Mouse (Mus musculus): ENCODE measurements around the gene Sarm1. TPM values are rescaled to one million over a fixed set of nuclear protein-coding genes. Genes with fewer than 3 reads are reported as not detected.

Sarm1 gene
- polyA plus RNA-seq, 1 experiment from 2014 or later = 6.0 TPM

DNA sequence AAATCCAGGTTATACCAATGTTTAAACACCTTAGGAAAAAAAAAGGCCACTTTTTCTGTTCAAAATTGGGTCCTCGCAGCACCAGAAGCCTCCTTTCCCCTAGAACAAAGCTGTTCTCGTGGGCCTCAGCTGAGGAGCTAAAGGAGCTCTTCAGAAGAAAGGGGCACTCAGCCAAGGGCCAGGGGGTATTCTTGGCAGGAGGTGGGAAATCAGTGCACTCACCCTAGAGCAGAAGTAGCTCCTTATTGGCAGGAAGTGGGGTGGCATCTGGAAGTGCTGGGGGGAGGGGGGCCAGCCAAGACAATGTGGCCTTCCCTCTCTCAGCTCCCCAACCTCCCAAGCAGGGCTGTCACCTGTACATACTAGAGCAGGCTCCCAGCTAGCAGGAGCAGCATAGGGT is 27.3 kb upstream of the Sarm1 start:
- no peak for DNase-seq (ENCODE audit: low spot score)
- no peak overlapping the region for H3K4me3 ChIP-seq
- no peaks in the 10 kb centered on the region for H3K27me3 ChIP-seq (replicated peaks; ENCODE audit: low read depth, poor library complexity, severe bottlenecking)
- H3K4me1 ChIP-seq = no peaks in the 10 kb centered on the region
- H3K9me3 ChIP-seq = no peaks in the 10 kb centered on the region
- WGBS = 91% methylated on average over 2 of the region's 2 CpGs
- H3K36me3 ChIP-seq (replicated peaks) = peaks cover 100% of the 10 kb centered on the region
- no peak overlapping the region for H3K27ac ChIP-seq (replicated peaks)

DNA sequence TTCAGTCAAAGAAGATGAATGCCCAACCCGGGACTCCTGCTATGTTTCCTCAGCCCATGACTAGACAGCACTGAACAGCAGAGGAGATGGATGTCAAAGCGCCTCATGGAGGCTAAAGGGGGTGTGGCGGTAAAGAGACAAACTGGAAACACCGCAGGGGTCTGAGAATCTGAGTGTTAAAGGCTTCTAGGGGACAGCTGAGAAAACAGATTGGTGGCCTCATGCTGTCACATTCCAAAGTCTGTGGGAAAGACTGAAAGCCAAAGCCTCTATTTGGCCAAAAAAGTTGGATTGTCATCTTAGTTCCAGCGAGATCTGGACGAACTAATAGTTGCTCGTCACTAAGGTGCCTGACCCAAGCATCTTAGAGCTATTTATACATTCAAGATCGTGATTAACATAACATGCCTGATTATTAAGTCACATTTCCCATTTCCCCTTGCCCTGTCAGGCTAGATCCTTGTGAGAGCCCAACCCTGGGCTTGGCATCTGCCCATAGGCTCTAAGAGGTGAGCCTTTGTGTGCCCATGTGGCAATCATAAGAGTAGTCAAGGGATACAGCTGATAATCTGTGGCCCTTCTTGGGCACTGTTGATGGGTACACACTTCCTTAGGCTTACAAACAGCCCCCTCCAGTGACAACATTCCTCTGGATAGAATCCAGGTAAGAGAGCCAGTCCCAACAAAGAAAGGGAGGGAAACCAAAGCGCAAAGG is 25.8 kb upstream of the Sarm1 start:
- Histone ChIP-seq H3K36me3 (replicated peaks) (peaks cover 100% of the 10 kb centered on the region), H3K9me3 (no peaks in the 10 kb centered on the region), H3K27me3 (replicated peaks; ENCODE audit: low read depth, poor library complexity, severe bottlenecking) (no peaks in the 10 kb centered on the region), H3K27ac (replicated peaks) (no peak overlapping the region), H3K4me3 (no peak overlapping the region), H3K4me1 (no peaks in the 10 kb centered on the region)
- WGBS = 84% methylated on average over 9 of the region's 9 CpGs
- no peak for DNase-seq (ENCODE audit: low spot score)

DNA sequence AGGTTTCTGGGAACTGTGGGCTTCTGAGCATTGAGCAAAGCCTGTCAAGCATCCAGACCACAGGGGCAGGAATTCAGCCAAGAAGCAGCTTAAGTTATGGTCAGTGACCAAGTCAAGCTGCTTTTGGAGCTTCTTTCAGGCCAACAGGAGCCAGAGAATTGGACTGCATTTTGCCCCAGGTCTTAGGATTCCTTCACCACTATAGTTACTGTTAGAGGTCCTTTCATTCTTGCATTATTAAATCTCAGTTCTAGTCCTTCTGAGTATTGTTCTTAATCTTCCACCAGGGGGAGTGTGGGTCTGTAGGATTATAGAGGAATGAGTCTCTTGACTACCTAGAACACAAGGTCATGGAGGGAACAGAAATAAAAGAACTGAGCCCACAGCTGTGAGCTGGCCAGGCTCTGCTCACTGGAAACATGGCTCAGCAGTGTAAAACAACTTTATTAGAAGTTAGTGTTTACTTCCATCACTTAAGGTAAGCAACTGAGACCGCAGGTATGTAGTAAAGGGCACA is 25.0 kb upstream of the Sarm1 start:
- H3K27me3 ChIP-seq (replicated peaks; ENCODE audit: low read depth, poor library complexity, severe bottlenecking) = no peaks in the 10 kb centered on the region
- H3K4me3 ChIP-seq = no peak overlapping the region
- no peak for DNase-seq (ENCODE audit: low spot score)
- no peaks in the 10 kb centered on the region for H3K4me1 ChIP-seq
- WGBS = 90% methylated on average over 1 of the region's 1 CpGs
- no peaks in the 10 kb centered on the region for H3K9me3 ChIP-seq
- no peak overlapping the region for H3K27ac ChIP-seq (replicated peaks)
- peaks cover 100% of the 10 kb centered on the region for H3K36me3 ChIP-seq (replicated peaks)

DNA sequence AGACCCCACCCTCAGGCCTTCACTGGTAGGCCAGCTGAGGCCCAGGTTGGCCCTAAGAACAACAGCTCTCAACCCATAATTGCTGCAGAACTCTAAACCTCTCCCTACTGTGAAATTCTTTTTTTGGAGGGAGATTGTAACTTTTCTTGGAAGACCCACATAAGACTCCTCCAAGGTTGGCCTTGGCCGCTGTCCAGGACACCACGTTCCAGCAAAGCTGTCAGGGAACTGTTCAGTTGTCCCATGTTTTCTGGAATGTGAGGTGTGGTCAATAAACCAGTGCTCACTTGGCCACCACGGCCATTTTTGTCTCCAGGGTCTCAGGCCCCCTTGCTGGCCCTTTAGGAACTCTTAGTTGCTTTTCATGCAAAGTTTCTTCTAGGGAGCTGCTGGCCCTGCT is 24.3 kb upstream of the Sarm1 start:
- no peak for DNase-seq (ENCODE audit: low spot score)
- WGBS = 96% methylated on average over 3 of the region's 3 CpGs
- Histone ChIP-seq H3K4me3 (no peak overlapping the region), H3K9me3 (no peaks in the 10 kb centered on the region), H3K4me1 (no peaks in the 10 kb centered on the region), H3K27ac (replicated peaks) (no peak overlapping the region), H3K27me3 (replicated peaks; ENCODE audit: low read depth, poor library complexity, severe bottlenecking) (no peaks in the 10 kb centered on the region), H3K36me3 (replicated peaks) (peaks cover 97% of the 10 kb centered on the region)

DNA sequence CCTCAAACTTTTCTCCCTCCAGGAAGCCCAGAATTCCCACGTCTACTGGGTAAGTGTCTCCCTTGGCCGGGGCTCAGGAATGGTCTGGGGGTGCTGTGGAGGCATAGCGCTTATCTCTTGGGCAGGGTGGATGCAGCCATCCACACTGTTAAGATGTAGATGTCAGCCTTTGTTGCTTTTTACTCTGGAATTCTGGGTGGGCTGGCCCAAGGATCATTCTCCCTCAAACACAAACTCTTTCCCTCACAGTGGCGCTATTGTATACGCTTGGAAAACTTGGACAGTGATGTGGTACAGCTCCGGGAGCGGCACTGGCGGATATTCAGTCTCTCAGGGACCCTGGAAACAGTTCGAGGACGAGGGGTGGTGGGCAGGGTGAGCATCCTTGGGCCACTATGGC is 21.4 kb upstream of the Sarm1 start:
- Histone ChIP-seq H3K36me3 (replicated peaks) (peaks cover 97% of the 10 kb centered on the region), H3K27ac (replicated peaks) (no peak overlapping the region), H3K27me3 (replicated peaks; ENCODE audit: low read depth, poor library complexity, severe bottlenecking) (no peaks in the 10 kb centered on the region), H3K4me3 (no peak overlapping the region), H3K4me1 (0 out of 2 replicates have a peak, but pooled peaks cover under 1% of the 10 kb centered on the region), H3K9me3 (no peaks in the 10 kb centered on the region)
- no peak for DNase-seq (ENCODE audit: low spot score)
- WGBS = 95% methylated on average over 10 of the region's 10 CpGs

DNA sequence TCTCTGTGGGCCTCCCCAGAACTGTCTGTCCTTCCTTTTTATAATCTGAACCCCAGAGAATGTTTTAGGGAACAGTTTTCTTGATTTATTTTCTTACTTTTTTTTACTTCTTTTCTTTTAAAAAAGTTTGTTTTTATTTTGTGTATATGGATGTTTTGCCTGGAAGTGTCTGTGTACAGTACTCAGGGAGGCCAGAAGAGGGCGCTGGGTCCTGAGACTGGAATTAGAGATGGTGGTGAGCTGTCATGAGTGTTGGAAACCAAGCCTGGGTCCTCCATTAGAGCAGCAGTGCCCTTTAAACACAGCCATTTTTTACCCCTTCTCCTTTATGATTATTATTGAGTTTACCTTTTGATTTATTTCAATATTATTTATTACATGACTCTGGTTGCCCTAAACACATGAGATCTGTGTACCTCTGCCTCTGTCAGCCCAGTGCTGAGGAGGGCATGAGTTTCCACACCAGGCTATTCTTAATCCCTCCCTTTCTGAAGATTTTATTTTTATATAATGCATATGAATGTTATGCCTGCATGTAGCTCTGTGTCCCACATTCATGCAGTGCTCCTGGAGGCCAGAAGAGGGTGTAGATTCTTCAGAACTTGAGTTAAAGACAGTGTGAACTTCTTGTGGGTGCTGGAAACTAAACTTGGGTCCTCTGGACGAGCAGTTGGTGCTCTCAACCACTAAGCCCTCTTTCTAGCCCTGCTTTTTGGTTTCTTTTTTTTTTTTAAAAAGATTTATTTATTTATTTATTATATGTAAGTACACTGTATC is 18.2 kb upstream of the Sarm1 start:
- peaks cover 22% of the 10 kb centered on the region for H3K4me1 ChIP-seq
- no peak overlapping the region for H3K27ac ChIP-seq (replicated peaks)
- H3K9me3 ChIP-seq = no peaks in the 10 kb centered on the region
- DNase-seq (ENCODE audit: low spot score) = no peak
- no peak overlapping the region for H3K4me3 ChIP-seq
- H3K27me3 ChIP-seq (replicated peaks; ENCODE audit: low read depth, poor library complexity, severe bottlenecking) = no peaks in the 10 kb centered on the region
- peaks cover 71% of the 10 kb centered on the region for H3K36me3 ChIP-seq (replicated peaks)
- 56% methylated on average over 2 of the region's 2 CpGs for WGBS

DNA sequence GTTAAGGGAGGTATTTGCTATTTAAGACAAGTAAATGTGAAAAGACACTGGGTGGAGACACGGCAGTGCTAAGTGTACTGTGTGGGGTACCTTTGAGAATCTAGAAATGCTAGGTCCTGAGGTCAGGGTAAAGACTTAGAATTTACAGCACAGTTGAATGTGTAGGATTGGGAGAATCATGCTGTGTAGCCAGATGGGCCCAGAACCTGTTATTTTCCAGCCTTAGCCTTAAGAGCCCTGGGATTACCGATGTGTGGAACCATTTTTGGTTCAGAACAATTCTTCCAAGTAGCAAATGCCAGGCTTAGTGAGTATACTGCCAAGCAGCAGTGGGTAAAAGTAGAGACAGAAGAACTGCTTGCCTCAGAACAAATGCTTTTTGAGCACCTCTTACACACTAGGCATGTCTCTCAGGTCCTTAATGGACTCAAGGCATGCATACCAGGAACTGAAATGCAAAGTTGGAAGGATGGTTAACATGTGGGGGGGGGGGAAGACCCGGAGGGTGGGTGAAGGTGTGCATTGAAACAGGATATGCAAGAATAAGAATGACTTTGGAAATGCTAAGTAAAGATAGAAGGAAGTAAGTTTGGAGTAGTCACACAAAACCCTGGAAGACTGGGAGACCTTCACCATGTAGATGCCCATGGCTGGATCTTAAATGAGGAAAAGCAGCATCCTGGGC is 15.7 kb upstream of the Sarm1 start:
- 85% methylated on average over 3 of the region's 3 CpGs for WGBS
- DNase-seq (ENCODE audit: low spot score) = no peak
- Histone ChIP-seq H3K36me3 (replicated peaks) (peaks cover 66% of the 10 kb centered on the region), H3K4me3 (peak overlapping the region; percentile 86), H3K27ac (replicated peaks) (peak overlapping the region; percentile 94), H3K27me3 (replicated peaks; ENCODE audit: low read depth, poor library complexity, severe bottlenecking) (no peaks in the 10 kb centered on the region), H3K4me1 (peaks cover 22% of the 10 kb centered on the region), H3K9me3 (no peaks in the 10 kb centered on the region)

DNA sequence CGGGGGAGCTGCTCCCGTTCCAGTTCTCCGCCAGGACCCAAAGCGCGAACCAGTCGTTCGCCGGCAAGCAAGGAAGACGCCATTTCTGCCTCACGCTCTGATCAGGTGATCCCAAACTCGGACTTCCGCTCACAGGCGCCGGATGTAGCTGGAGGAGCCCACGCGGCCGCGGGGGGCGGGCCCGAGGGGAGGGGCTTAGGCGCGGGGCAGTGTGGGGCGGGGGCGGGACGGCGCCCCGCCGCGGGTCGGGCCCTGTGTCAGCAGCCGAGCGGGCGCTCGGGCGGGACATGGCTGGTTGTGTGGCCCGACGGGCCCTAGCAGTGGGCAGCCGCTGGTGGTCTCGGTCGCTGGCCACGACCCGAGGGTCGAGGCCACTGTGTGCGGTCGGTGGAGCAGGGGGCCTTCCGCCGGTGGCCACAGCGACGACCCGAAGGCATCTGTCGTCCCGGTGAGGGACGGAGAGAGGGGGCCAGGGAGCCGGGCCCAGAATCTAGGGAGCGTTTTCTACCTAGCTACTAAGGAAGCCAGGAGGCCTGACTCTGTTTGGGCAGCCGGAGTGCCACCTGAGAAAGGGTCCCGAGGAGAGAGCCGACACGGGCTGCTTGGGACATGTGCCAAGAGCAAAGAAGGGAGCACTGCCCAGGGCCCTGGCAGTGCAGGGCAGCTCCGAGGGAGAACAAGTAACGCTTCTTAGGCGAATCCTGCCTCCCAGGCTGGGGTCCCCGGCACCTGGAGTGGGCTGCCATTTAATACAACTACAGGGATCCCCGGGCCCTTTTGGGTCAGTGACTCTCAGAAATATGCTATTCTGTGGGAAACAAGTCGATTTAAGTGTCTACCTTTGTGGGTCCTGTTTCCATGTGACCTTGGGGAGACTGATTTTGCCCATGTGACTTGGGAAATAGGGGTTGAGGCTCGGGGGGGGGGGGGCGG is 14.7 kb upstream of the Sarm1 start, which contains the start of the genes Tmem199 and Poldip2:
Gene Tmem199 (minus strand): TSS at position 148 of the 933 bp plus-strand sequence.
Gene Poldip2 (plus strand): TSS at position 169 of the 933 bp plus-strand sequence.
- peak within 1 kb of the TSS; percentile 86 for H3K4me3 ChIP-seq
- H3K4me1 ChIP-seq = peaks cover 22% of the 10 kb centered on the region
- H3K27me3 ChIP-seq (replicated peaks; ENCODE audit: low read depth, poor library complexity, severe bottlenecking) = no peaks in the 10 kb centered on the region
- DNase-seq (ENCODE audit: low spot score) = peak; percentile 97
- no peaks in the 10 kb centered on the region for H3K9me3 ChIP-seq
- under 1% methylated on average over 67 of the region's 67 CpGs for WGBS
- peaks cover 66% of the 10 kb centered on the region for H3K36me3 ChIP-seq (replicated peaks)
- H3K27ac ChIP-seq (replicated peaks) = peak within 1 kb of the TSS; percentile 94

DNA sequence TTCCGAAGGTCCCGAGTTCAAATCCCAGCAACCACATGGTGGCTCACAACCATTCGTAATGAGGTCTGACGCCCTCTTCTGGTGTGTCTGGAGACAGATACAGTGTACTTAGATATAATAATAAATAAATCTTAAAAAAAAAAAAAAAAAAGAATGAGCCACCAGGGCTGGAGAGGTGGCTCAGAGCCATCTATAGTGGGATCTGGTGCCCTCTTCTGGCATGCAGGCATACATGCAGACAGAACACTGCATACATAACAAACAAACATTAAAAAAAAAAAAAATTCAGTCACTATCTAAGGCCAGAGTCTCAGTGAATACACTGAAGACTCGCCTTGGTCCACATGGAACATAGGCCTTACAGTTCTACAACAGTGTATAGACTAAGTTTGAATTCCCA is 11.6 kb upstream of the Sarm1 start:
- WGBS = 82% methylated on average over 5 of the region's 5 CpGs
- Histone ChIP-seq H3K36me3 (replicated peaks) (peaks cover 62% of the 10 kb centered on the region), H3K4me1 (peaks cover 22% of the 10 kb centered on the region), H3K27ac (replicated peaks) (no peak overlapping the region), H3K4me3 (no peak overlapping the region), H3K9me3 (no peaks in the 10 kb centered on the region), H3K27me3 (replicated peaks; ENCODE audit: low read depth, poor library complexity, severe bottlenecking) (no peaks in the 10 kb centered on the region)
- DNase-seq (ENCODE audit: low spot score) = no peak

DNA sequence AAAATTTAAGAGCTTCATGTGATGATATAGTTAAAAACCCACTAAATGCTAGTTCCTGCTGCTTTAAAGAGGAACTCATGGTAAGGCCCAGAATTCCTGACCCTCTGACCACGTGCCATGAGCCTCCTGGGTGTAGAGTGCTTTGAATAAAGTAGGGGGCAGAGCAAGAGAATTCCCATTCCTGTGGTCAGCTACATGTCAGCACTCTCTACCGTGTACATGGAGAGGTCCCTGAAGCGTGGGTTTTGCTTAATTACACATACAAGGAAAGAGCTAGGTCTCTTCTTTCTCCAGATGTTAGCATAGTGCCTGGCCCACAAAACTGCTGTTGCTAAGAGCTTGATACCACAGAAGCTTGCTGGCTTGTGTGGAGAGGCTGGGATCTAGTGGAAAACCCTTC is 7.9 kb upstream of the Sarm1 start:
- Histone ChIP-seq H3K36me3 (replicated peaks) (peaks cover 54% of the 10 kb centered on the region), H3K4me1 (no peaks in the 10 kb centered on the region; the same call in 1 of the 2 replicates), H3K27ac (replicated peaks) (no peak overlapping the region), H3K4me3 (no peak overlapping the region), H3K27me3 (replicated peaks; ENCODE audit: low read depth, poor library complexity, severe bottlenecking) (peaks cover 16% of the 10 kb centered on the region), H3K9me3 (no peaks in the 10 kb centered on the region)
- 79% methylated on average over 3 of the region's 3 CpGs for WGBS
- no peak for DNase-seq (ENCODE audit: low spot score)

DNA sequence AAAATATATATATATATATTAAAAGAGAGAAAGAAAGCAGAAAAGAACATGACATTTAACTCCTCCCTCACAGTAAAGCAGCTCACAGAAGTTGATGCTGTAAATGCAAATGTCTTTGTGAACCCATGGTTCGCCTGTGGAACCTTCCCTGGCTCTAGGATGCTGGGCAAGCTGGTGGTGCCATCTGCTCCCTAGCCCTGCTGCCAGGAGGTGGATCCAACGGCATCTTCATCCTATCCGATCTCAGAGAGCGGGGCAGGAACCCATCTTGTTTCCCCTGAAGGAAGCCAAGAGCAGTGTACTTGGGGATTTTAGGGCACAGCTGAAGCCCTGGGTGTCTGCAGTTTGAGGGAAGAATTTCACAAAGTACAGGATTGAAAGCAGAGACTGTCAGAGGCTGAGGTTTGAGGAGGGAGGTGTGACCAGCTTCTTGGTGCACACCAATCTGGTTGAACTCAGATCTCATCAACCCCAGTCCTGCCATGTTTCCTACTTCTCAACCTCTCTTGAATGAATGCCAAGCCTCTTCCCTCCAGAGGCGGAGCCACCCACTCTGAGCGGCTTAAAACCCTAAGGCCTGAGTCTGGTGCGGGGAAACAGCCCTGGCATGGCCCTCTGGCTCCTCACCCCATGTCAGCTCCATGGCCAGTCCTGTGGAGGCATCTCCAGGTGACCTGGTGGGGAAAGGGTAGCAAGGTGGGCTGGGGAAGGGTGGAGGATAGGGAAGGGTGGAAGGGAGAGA is 5.5 kb upstream of the Sarm1 start, which contains the start of gene Sebox:
Gene Sebox (plus strand): TSS at position 539 of the 742 bp plus-strand sequence.
- Histone ChIP-seq H3K27ac (replicated peaks) (no peak within 1 kb of the TSS), H3K4me3 (no peak within 1 kb of the TSS), H3K4me1 (peaks cover 11% of the 10 kb centered on the region), H3K9me3 (no peaks in the 10 kb centered on the region), H3K36me3 (replicated peaks) (peaks cover 33% of the 10 kb centered on the region), H3K27me3 (replicated peaks; ENCODE audit: low read depth, poor library complexity, severe bottlenecking) (peaks cover 39% of the 10 kb centered on the region)
- WGBS = 76% methylated on average over 7 of the region's 7 CpGs
- DNase-seq (ENCODE audit: low spot score) = no peak

All from embryonic facial prominence, embryonic 10.5 days (tissue).